Mouse (Mus musculus) MEL (cell line): ENCODE data around the gene Prickle1. TPM values are rescaled to one million over a fixed set of nuclear protein-coding genes. Genes with fewer than 3 reads are reported as not detected.

Experiments
- DNase-seq: peaks from one replicate; pipeline ENCODE4 v3.0.0; 2011; ENCODE audit warnings: low read depth, low spot score
- H3K27ac ChIP-seq: 2 replicates; pipeline ENCODE4 v1.5.1; 2012; ENCODE audit warnings: low read depth, mild to moderate bottlenecking, control low read depth, low read length, moderate library complexity; ENCODE audit not compliant: control insufficient read depth
- H3K27me3 ChIP-seq, 2 experiments: fragments of 150-350 bp in 1 of 2; sonication (generic) in 1 of 2; 2 replicates each; pipeline ENCODE4 v1.6.1; 2012; ENCODE audit warnings: low read length in 2 of 2, mild to moderate bottlenecking in 2 of 2, improper control_type of control experiment in 1 of 2, moderate library complexity in 1 of 2; ENCODE audit not compliant: insufficient read depth in 2 of 2, control insufficient read depth in 1 of 2
- H3K36me3 ChIP-seq, 2 experiments: 2 replicates each; pipeline ENCODE4 v1.6.1; 2012 to 2014; ENCODE audit warnings: low read length in 2 of 2, improper control_type of control experiment in 1 of 2, inconsistent platforms in 1 of 2, mild to moderate bottlenecking in 1 of 2; ENCODE audit not compliant: insufficient read depth in 2 of 2, control insufficient read depth in 1 of 2
- H3K4me1 ChIP-seq, 2 experiments: fragments of 150-350 bp in 1 of 2; sonication (generic) in 1 of 2; 2 replicates each; pipeline ENCODE4 v1.6.1; 2012; ENCODE audit warnings: low read length in 2 of 2, improper control_type of control experiment in 1 of 2, mild to moderate bottlenecking in 1 of 2; ENCODE audit not compliant: insufficient read depth in 2 of 2, control insufficient read depth in 1 of 2
- H3K4me3 ChIP-seq, 2 experiments: fragments of 150-350 bp in 1 of 2; sonication (generic) in 1 of 2; 2 replicates each; pipeline ENCODE4 v1.5.1; 2012; ENCODE audit warnings: low read depth in 2 of 2, low read length in 2 of 2, mild to moderate bottlenecking in 2 of 2, moderate library complexity in 2 of 2, control low read depth in 1 of 2, improper control_type of control experiment in 1 of 2; ENCODE audit not compliant: control insufficient read depth in 1 of 2, insufficient read depth in 1 of 2
- H3K79me2 ChIP-seq: 2 replicates; pipeline ENCODE4 v1.6.1; 2012; ENCODE audit warnings: mild to moderate bottlenecking, low read length, moderate library complexity; ENCODE audit not compliant: control insufficient read depth, poor library complexity, insufficient read depth
- H3K9ac ChIP-seq: 2 replicates; pipeline ENCODE4 v1.6.1; 2012; ENCODE audit warnings: low read depth, mild to moderate bottlenecking, control low read depth, low read length, moderate library complexity; ENCODE audit not compliant: control insufficient read depth, poor library complexity, severe bottlenecking
- H3K9me3 ChIP-seq: fragments of 150-350 bp; sonication (generic); replicated peaks from 2 replicates; pipeline ENCODE4 v1.6.1; 2012; ENCODE audit warnings: mild to moderate bottlenecking, low read length, improper control_type of control experiment, moderate library complexity; ENCODE audit not compliant: insufficient read depth
- CHD1 ChIP-seq: IDR thresholded peaks from 2 replicates; pipeline ENCODE4 v1.6.1; 2012; ENCODE audit warnings: low read depth, mild to moderate bottlenecking, inconsistent platforms, low read length, improper control_type of control experiment
- CTCF ChIP-seq, 3 experiments: IDR thresholded peaks in 2 of 3; conservative IDR thresholded peaks in 1 of 3; 2 replicates each; pipeline ENCODE4 v1.5.1; 2011 to 2012; ENCODE audit warnings: low read length in 3 of 3, low read depth in 2 of 3, mild to moderate bottlenecking in 2 of 3, improper control_type of control experiment in 1 of 3, inconsistent platforms in 1 of 3, mixed read lengths in 1 of 3, moderate library complexity in 1 of 3; ENCODE audit not compliant: control insufficient read depth in 1 of 3, insufficient read depth in 1 of 3, poor library complexity in 1 of 3, severe bottlenecking in 1 of 3
- E2F4 ChIP-seq: IDR thresholded peaks from 2 replicates; pipeline ENCODE4 v1.6.1; 2011; ENCODE audit warnings: low read depth, low read length, improper control_type of control experiment, borderline replicate concordance
- ELF1 ChIP-seq: IDR thresholded peaks from 2 replicates; pipeline ENCODE4 v1.6.1; 2014; ENCODE audit warnings: low read depth, mild to moderate bottlenecking, inconsistent platforms, low read length, improper control_type of control experiment, moderate library complexity
- EP300 ChIP-seq, 2 experiments: IDR thresholded peaks; 2 replicates each; pipeline ENCODE4 v1.6.1; 2011; ENCODE audit warnings: improper control_type of control experiment in 2 of 2, low read length in 2 of 2, low read depth in 1 of 2, mild to moderate bottlenecking in 1 of 2
- GABPA ChIP-seq: IDR thresholded peaks from 2 replicates; pipeline ENCODE4 v1.6.1; 2012; ENCODE audit warnings: low read depth, mild to moderate bottlenecking, inconsistent platforms, low read length, improper control_type of control experiment, moderate library complexity
- HCFC1 ChIP-seq: IDR thresholded peaks from 2 replicates; pipeline ENCODE4 v1.6.1; 2012; ENCODE audit warnings: low read depth, mild to moderate bottlenecking, inconsistent platforms, low read length, improper control_type of control experiment, moderate library complexity
- JUND ChIP-seq: IDR thresholded peaks from 2 replicates; pipeline ENCODE4 v1.6.1; 2011; ENCODE audit warnings: low read depth, mild to moderate bottlenecking, improper control_type of control experiment, low read length
- KAT2A ChIP-seq: conservative IDR thresholded peaks from 2 replicates; pipeline ENCODE4 v1.6.1; 2012; ENCODE audit warnings: low read depth, low read length, improper control_type of control experiment, inconsistent platforms
- MAX ChIP-seq: IDR thresholded peaks from 2 replicates; pipeline ENCODE4 v1.6.1; 2011; ENCODE audit warnings: low read length, improper control_type of control experiment
- MAZ ChIP-seq: IDR thresholded peaks from 2 replicates; pipeline ENCODE4 v1.6.1; 2012; ENCODE audit warnings: low read depth, mild to moderate bottlenecking, inconsistent platforms, low read length, improper control_type of control experiment
- MEF2A ChIP-seq: IDR thresholded peaks from 2 replicates; pipeline ENCODE4 v1.6.1; 2014; ENCODE audit warnings: low read depth, mild to moderate bottlenecking, inconsistent platforms, low read length, improper control_type of control experiment; ENCODE audit not compliant: poor library complexity, insufficient replicate concordance, severe bottlenecking; ENCODE audit errors: extremely low read depth
- MXI1 ChIP-seq: IDR thresholded peaks from 2 replicates; pipeline ENCODE4 v1.6.1; 2011; ENCODE audit warnings: mild to moderate bottlenecking, low read depth, low read length, improper control_type of control experiment
- MYC ChIP-seq: IDR thresholded peaks from 2 replicates; pipeline ENCODE4 v1.6.1; 2011; ENCODE audit warnings: low read depth, mild to moderate bottlenecking, low read length, improper control_type of control experiment, moderate library complexity
- NRF1 ChIP-seq: IDR thresholded peaks from 2 replicates; pipeline ENCODE4 v1.6.1; 2014; ENCODE audit warnings: low read depth, mild to moderate bottlenecking, inconsistent platforms, low read length, improper control_type of control experiment, moderate library complexity; ENCODE audit not compliant: poor library complexity, insufficient read depth, severe bottlenecking
- POLR2AphosphoS2 ChIP-seq: IDR thresholded peaks from 2 replicates; pipeline ENCODE4 v1.6.1; 2011; ENCODE audit warnings: low read length, improper control_type of control experiment
- TCF12 ChIP-seq: IDR thresholded peaks from 2 replicates; pipeline ENCODE4 v1.6.1; 2014; ENCODE audit warnings: low read depth, mild to moderate bottlenecking, inconsistent platforms, low read length, improper control_type of control experiment, moderate library complexity
- USF1 ChIP-seq: IDR thresholded peaks from 2 replicates; pipeline ENCODE4 v1.6.1; 2014; ENCODE audit warnings: low read depth, mild to moderate bottlenecking, inconsistent platforms, low read length, improper control_type of control experiment, moderate library complexity
- ZKSCAN1 ChIP-seq: IDR thresholded peaks from 2 replicates; pipeline ENCODE4 v1.6.1; 2012; ENCODE audit warnings: low read depth, mild to moderate bottlenecking, inconsistent platforms, low read length, improper control_type of control experiment, moderate library complexity
- ZMIZ1 ChIP-seq: IDR thresholded peaks from 2 replicates; pipeline ENCODE4 v1.6.1; 2012; ENCODE audit warnings: low read depth, mild to moderate bottlenecking, inconsistent platforms, low read length, improper control_type of control experiment, moderate library complexity
- ZNF384 ChIP-seq: IDR thresholded peaks from 2 replicates; pipeline ENCODE4 v1.6.1; 2012; ENCODE audit warnings: low read depth, mild to moderate bottlenecking, inconsistent platforms, low read length, improper control_type of control experiment
- polyA plus RNA-seq, 2 experiments: library from polyadenylated mRNA; stranded (reverse) in 1 of 2; unstranded in 1 of 2; fragments of >175 nt in 1 of 2; fragments of >200 nt in 1 of 2; gene quantifications; 2 replicates each; pipeline versions ENCODE4 v1.2.1 to v1.2.4; 2012; ENCODE audit warnings: low replicate concordance in 2 of 2, low read depth in 1 of 2; ENCODE audit not compliant: insufficient read length in 2 of 2, insufficient read depth in 1 of 2, missing spikeins in 1 of 2
- total RNA-seq: library from RNA; depleted of rRNA; stranded (reverse); fragments of 300-350 nt; gene quantifications from 2 replicates; pipeline ENCODE4 v1.2.3, GENCODE M21; 2012

Gene Prickle1
- total and polyA plus RNA-seq, 3 experiments: 0.08 TPM; not detected in 2

DNA sequence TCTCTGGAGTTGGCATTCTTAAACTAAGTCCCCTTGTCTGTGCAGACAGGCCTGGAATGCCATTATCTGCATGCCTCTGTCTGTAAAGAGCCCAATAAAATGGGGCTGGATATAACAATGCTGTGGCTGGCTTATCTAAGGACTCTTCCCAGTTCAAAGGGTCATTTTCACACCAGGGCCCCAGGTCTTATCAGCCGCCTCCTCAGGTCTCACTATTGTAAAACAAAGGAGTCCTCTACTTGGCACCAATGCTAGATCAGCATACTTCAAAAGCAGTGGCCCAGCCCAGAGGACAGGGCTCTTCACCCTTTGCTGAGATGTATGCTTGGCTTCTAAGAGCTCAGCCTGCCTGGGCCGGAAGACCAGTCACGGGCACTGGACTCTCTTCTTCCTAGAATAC lies 56.3 kb downstream of the Prickle1 start:
- Histone ChIP-seq H3K27me3 (no peaks in the 10 kb centered on the region; a peak in 1 of 4 replicates), H3K9me3 (no peaks in the 10 kb centered on the region), H3K79me2 (no peaks in the 10 kb centered on the region), H3K9ac (no peak overlapping the region), H3K4me3 (no peak overlapping the region), H3K27ac (no peak overlapping the region), H3K36me3 (no peaks in the 10 kb centered on the region), H3K4me1 (no peaks in the 10 kb centered on the region)
- no peak for DNase-seq
- no peak for TF ChIP-seq NRF1
- TF ChIP-seq CTCF (IDR thresholded peaks at IDR 0.05 in 2 of 3, conservative IDR thresholded peaks at IDR 0.05 in 1 of 3; ENCODE audit: control insufficient read depth in 1 of 3, insufficient read depth in 1 of 3, low read depth in 2 of 3, low read length in 3 of 3, poor library complexity in 1 of 3, severe bottlenecking in 1 of 3): no peak

DNA sequence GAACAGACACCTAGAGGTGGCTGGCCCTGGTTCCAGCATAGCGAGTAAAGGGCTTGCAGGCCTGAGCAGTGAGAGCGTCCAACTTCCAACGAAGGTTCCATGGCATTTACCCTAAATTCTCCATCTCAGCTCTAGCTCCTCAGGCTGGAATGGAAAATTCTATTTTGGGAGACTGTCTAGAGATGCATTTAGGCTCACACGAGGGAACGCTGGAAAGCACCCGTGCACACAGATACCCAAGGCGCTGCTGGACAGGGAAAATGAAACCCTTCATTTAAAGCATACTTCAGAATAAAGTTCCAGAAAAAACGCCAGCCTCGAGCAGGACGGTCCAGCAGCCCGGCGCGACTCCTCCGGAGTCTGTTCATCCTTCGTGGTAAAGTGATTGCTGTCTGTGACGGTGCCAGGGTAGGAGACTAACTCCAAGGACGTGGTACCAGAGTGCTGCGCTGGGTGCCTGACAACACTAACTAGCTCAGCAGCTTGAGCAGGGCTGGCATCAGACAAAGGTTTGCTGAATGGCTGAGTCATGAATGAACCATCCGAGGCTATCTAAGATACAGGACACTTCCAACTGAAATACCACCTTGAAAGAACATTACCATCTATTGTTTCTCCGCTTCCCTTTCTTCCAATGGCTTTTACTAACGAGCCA lies 57.0 kb downstream of the Prickle1 start:
- no peaks in the 10 kb centered on the region for H3K36me3 ChIP-seq
- H3K27me3 ChIP-seq: no peaks in the 10 kb centered on the region; a peak in 1 of 4 replicates
- no peak for TF ChIP-seq MAX
- no peak for TF ChIP-seq KAT2A
- no peak for TF ChIP-seq ZKSCAN1
- TF ChIP-seq TCF12: no peak
- TF ChIP-seq POLR2AphosphoS2: no peak
- no peak for TF ChIP-seq CHD1
- no peak for TF ChIP-seq EP300 (IDR thresholded peaks at IDR 0.05; ENCODE audit: low read depth in 1 of 2, low read length in 2 of 2)
- TF ChIP-seq CTCF (IDR thresholded peaks at IDR 0.05 in 2 of 3, conservative IDR thresholded peaks at IDR 0.05 in 1 of 3; ENCODE audit: control insufficient read depth in 1 of 3, insufficient read depth in 1 of 3, low read depth in 2 of 3, low read length in 3 of 3, poor library complexity in 1 of 3, severe bottlenecking in 1 of 3): no peak
- no peak for TF ChIP-seq ELF1
- TF ChIP-seq MYC: no peak
- no peak for TF ChIP-seq MXI1
- H3K79me2 ChIP-seq: no peaks in the 10 kb centered on the region
- DNase-seq: no peak
- no peak overlapping the region for H3K4me3 ChIP-seq
- H3K4me1 ChIP-seq: no peaks in the 10 kb centered on the region
- H3K27ac ChIP-seq: no peak overlapping the region
- no peak overlapping the region for H3K9ac ChIP-seq
- H3K9me3 ChIP-seq: no peaks in the 10 kb centered on the region

DNA sequence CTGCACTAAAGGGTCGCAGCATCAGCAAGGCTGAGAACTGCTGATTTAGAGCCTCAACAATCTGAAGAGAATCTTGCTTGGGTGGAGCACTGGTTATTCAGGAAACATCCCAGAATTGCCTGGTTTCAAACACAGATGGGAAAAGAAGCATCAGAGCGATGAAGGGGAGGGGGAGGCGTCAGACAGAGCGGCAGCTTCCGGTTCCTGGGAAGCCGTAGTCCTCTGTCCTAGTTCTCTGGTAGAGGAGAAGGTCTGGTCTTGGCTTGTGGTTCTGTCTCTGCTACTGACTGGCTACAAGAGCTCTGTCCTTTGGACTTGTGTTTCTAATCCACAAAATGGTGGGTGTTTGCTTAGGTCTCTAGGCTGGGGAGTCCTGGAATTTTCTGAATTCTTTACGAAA lies 57.9 kb downstream of the Prickle1 start:
- TF ChIP-seq CHD1: no peak
- no peak for TF ChIP-seq TCF12
- no peak for TF ChIP-seq E2F4
- no peak for TF ChIP-seq USF1
- no peak for TF ChIP-seq HCFC1
- no peak for TF ChIP-seq GABPA
- TF ChIP-seq POLR2AphosphoS2: no peak
- TF ChIP-seq ZMIZ1: no peak
- TF ChIP-seq MAX: no peak
- TF ChIP-seq ZNF384: no peak
- TF ChIP-seq ZKSCAN1: no peak
- no peak for TF ChIP-seq MXI1
- no peak for TF ChIP-seq NRF1
- TF ChIP-seq ELF1: no peak
- no peak for TF ChIP-seq MAZ
- no peak for TF ChIP-seq MEF2A
- no peak for TF ChIP-seq JUND
- TF ChIP-seq CTCF (IDR thresholded peaks at IDR 0.05 in 2 of 3, conservative IDR thresholded peaks at IDR 0.05 in 1 of 3; ENCODE audit: control insufficient read depth in 1 of 3, insufficient read depth in 1 of 3, low read depth in 2 of 3, low read length in 3 of 3, poor library complexity in 1 of 3, severe bottlenecking in 1 of 3): no peak
- DNase-seq: no peak
- Histone ChIP-seq H3K9me3 (no peaks in the 10 kb centered on the region), H3K27me3 (no peaks in the 10 kb centered on the region; a peak in 1 of 4 replicates), H3K36me3 (no peaks in the 10 kb centered on the region), H3K79me2 (no peaks in the 10 kb centered on the region), H3K27ac (no peak overlapping the region), H3K4me3 (no peak overlapping the region), H3K9ac (no peak overlapping the region), H3K4me1 (no peaks in the 10 kb centered on the region)
